Mouse (Mus musculus) forebrain, embryonic 16.5 days (tissue): ENCODE data around the gene Copb2. TPM values are rescaled to one million over a fixed set of nuclear protein-coding genes. Genes with fewer than 3 reads are reported as not detected.

ENCODE experiments used
- ATAC-seq: fragments of 200-750 bp; cut with Nextera tagmentation; 2 replicates; pipeline ENCODE4 v1.8.0; 2017; ENCODE audit warnings: mild to moderate bottlenecking, moderate library complexity
- H3K27ac ChIP-seq: fragments of 300-500 bp; sonication (generic); 2 replicates; pipeline ENCODE4 v1.5.1; 2014; ENCODE audit warnings: low read length, control low read depth
- H3K27me3 ChIP-seq: fragments of 300-500 bp; sonication (generic); replicated peaks from 2 replicates; pipeline ENCODE4 v1.6.1; 2014; ENCODE audit warnings: low read length; ENCODE audit not compliant: control insufficient read depth, insufficient read depth
- H3K36me3 ChIP-seq: fragments of 300-500 bp; sonication (generic); 2 replicates; pipeline ENCODE4 v1.6.1; 2014; ENCODE audit not compliant: control insufficient read depth, insufficient read depth
- H3K4me1 ChIP-seq: fragments of 300-500 bp; sonication (generic); replicated peaks from 2 replicates; pipeline ENCODE4 v1.6.1; 2014; ENCODE audit warnings: low read length; ENCODE audit not compliant: control insufficient read depth, insufficient read depth
- H3K4me2 ChIP-seq: fragments of 300-500 bp; sonication (generic); 2 replicates; pipeline ENCODE4 v1.6.1; 2014; ENCODE audit warnings: mild to moderate bottlenecking, low read length, control low read depth
- H3K4me3 ChIP-seq: fragments of 300-500 bp; sonication (generic); replicated peaks from 2 replicates; pipeline ENCODE4 v1.5.1; 2014; ENCODE audit warnings: mild to moderate bottlenecking, low read length, control low read depth
- H3K9ac ChIP-seq: fragments of 300-500 bp; sonication (generic); replicated peaks from 2 replicates; pipeline ENCODE4 v1.6.1; 2014; ENCODE audit warnings: low read depth, low read length, control low read depth
- H3K9me3 ChIP-seq: fragments of 300-500 bp; sonication (generic); 2 replicates; pipeline ENCODE4 v1.6.1; 2016; ENCODE audit warnings: low read length; ENCODE audit not compliant: control insufficient read depth
- WGBS: fragments of 180-500 bp; shearing (Covaris S2); extraction: QIAGEN DNeasy Blood & Tissue Kit; methylation state at CpG from one replicate; pipeline ENCODE4 v1.1.7; 2014; 5-methylcytosine and 5-hydroxymethylcytosine counted together
- polyA plus RNA-seq: library from polyadenylated mRNA; unstranded; fragments of >200 nt; fragmentation: Nextera tagmentation; extraction: Ambion mirVana; gene quantifications from 2 replicates; pipeline ENCODE4 v1.2.1, GENCODE M21; 2015

The Copb2 gene
- polyA plus RNA-seq, 1 experiment from 2014 or later = 132 TPM

GRCm38 (mm10) chr9:98633287-98634162 lies 70.0 kb downstream of the Copb2 start:
- H3K4me2 ChIP-seq = no peak overlapping the region
- 77% methylated on average over 13 of the region's 13 CpGs for WGBS
- H3K9ac ChIP-seq = no peak overlapping the region
- ATAC-seq = no peak
- H3K27me3 ChIP-seq = no peaks in the 10 kb centered on the region
- H3K27ac ChIP-seq = no peak overlapping the region
- H3K4me1 ChIP-seq = no peaks in the 10 kb centered on the region
- H3K4me3 ChIP-seq = no peak overlapping the region
- H3K36me3 ChIP-seq = no peaks in the 10 kb centered on the region
- H3K9me3 ChIP-seq = no peaks in the 10 kb centered on the region

Other genes starting within 250 kb of the Copb2 start
- 37.3 and 40.7 TPM in 2 replicates for gene Rbp1, start 140.8 kb upstream of the Copb2 start, polyA plus RNA-seq
- not detected in 2 replicates for gene Rbp2, start 77.6 kb upstream of the Copb2 start, polyA plus RNA-seq
- gene Mrps22, start 37.9 kb downstream of the Copb2 start, polyA plus RNA-seq = 57.1 and 58.0 TPM in 2 replicates